Mouse (Mus musculus): ENCODE data around the gene Etv3. TPM values are rescaled to one million over a fixed set of nuclear protein-coding genes. Genes with fewer than 3 reads are reported as not detected.
"Not testable (repeated sequence)": the region's sequence is repeated elsewhere in the genome, so short reads cannot be mapped to it uniquely, and the experiment has no call there.

The Etv3 gene
- 22.7 and 27.7 TPM in 2 replicates for polyA plus RNA-seq (2015; fragmentation: Nextera tagmentation; extraction: Ambion mirVana)

GRCm38 (mm10) chr3:87525043-87525836, at the start of gene Etv3:
TSS of gene Etv3 (plus strand) at chr3:87525407.
- Histone ChIP-seq H3K36me3 (peaks cover 23% of the 10 kb centered on the region), H3K4me1 (peaks cover 17% of the 10 kb centered on the region), H3K9ac (peak within 1 kb of the TSS; percentile 99), H3K4me2 (peak within 1 kb of the TSS; percentile 67), H3K27ac (peak within 1 kb of the TSS; percentile 92), H3K9me3 (no peaks in the 10 kb centered on the region), H3K27me3 (no peaks in the 10 kb centered on the region), H3K4me3 (peak within 1 kb of the TSS; percentile 100)
- 5% methylated on average over 61 of the region's 64 CpGs for WGBS
- ATAC-seq (ENCODE audit: insufficient number of reproducible peaks, low FRiP score, low TSS enrichment, low read depth) = peak; percentile 93

- not testable (repeated sequence) for H3K4me1 ChIP-seq; H3K36me3 ChIP-seq; H3K9me3 ChIP-seq; ATAC-seq (ENCODE audit: insufficient number of reproducible peaks, low FRiP score, low TSS enrichment, low read depth); H3K4me3 ChIP-seq; H3K4me2 ChIP-seq; H3K27me3 ChIP-seq; H3K27ac ChIP-seq; H3K9ac ChIP-seq
- 83% methylated on average over 3 of the region's 3 CpGs for WGBS
These were observed 47.3 kb upstream of the Etv3 start for GRCm38 (mm10) chr3:87477948-87478347.

GRCm38 (mm10) chr3:87478596-87478995, 46.6 kb upstream of the Etv3 start:
- not testable (repeated sequence) for H3K27me3 ChIP-seq; ATAC-seq (ENCODE audit: insufficient number of reproducible peaks, low FRiP score, low TSS enrichment, low read depth)
- 80% methylated on average over 6 of the region's 6 CpGs for WGBS

GRCm38 (mm10) chr3:87479230-87479629, 46.0 kb upstream of the Etv3 start:
- H3K4me3 ChIP-seq; H3K9ac ChIP-seq; H3K27ac ChIP-seq; H3K4me2 ChIP-seq; ATAC-seq (ENCODE audit: insufficient number of reproducible peaks, low FRiP score, low TSS enrichment, low read depth); H3K4me1 ChIP-seq; H3K36me3 ChIP-seq; H3K27me3 ChIP-seq; H3K9me3 ChIP-seq: not testable (repeated sequence)

More at GRCm38 (mm10) chr3:87478596-87478995, 46.6 kb upstream of the Etv3 start:
- H3K4me2 ChIP-seq, H3K4me1 ChIP-seq, H3K9me3 ChIP-seq, H3K27ac ChIP-seq, H3K4me3 ChIP-seq, H3K9ac ChIP-seq, H3K36me3 ChIP-seq: not testable (repeated sequence)

GRCm38 (mm10) chr3:87487392-87487791, 37.8 kb upstream of the Etv3 start:
- H3K27me3 ChIP-seq = no peaks in the 10 kb centered on the region
- no peak overlapping the region for H3K4me3 ChIP-seq
- no peak for ATAC-seq (ENCODE audit: insufficient number of reproducible peaks, low FRiP score, low TSS enrichment, low read depth)
- no peak overlapping the region for H3K27ac ChIP-seq
- no peaks in the 10 kb centered on the region for H3K4me1 ChIP-seq
- WGBS = 76% methylated on average over 4 of the region's 4 CpGs
- H3K36me3 ChIP-seq = no peaks in the 10 kb centered on the region
- no peak overlapping the region for H3K9ac ChIP-seq
- H3K4me2 ChIP-seq = no peak overlapping the region
- H3K9me3 ChIP-seq = no peaks in the 10 kb centered on the region

GRCm38 (mm10) chr3:87487911-87488310, 37.3 kb upstream of the Etv3 start:
- H3K27me3 ChIP-seq = no peaks in the 10 kb centered on the region
- 68% methylated on average over 2 of the region's 2 CpGs for WGBS
- no peak overlapping the region for H3K9ac ChIP-seq
- no peaks in the 10 kb centered on the region for H3K9me3 ChIP-seq
- no peaks in the 10 kb centered on the region for H3K36me3 ChIP-seq
- ATAC-seq (ENCODE audit: insufficient number of reproducible peaks, low FRiP score, low TSS enrichment, low read depth) = no peak
- H3K4me1 ChIP-seq = no peaks in the 10 kb centered on the region
- no peak overlapping the region for H3K27ac ChIP-seq
- H3K4me3 ChIP-seq = no peak overlapping the region
- H3K4me2 ChIP-seq = no peak overlapping the region

GRCm38 (mm10) chr3:87498266-87498665, 26.9 kb upstream of the Etv3 start:
- no peak overlapping the region for H3K4me3 ChIP-seq
- peaks cover 7% of the 10 kb centered on the region; the same call in 1 of the 2 replicates for H3K4me1 ChIP-seq
- ATAC-seq (ENCODE audit: insufficient number of reproducible peaks, low FRiP score, low TSS enrichment, low read depth) = no peak
- no peak overlapping the region for H3K4me2 ChIP-seq
- no peak overlapping the region for H3K27ac ChIP-seq
- peaks cover 6% of the 10 kb centered on the region; the same call in 1 of the 2 replicates for H3K27me3 ChIP-seq
- H3K9me3 ChIP-seq = no peaks in the 10 kb centered on the region
- WGBS = 82% methylated on average over 9 of the region's 9 CpGs
- no peak overlapping the region for H3K9ac ChIP-seq
- no peaks in the 10 kb centered on the region for H3K36me3 ChIP-seq

- Histone ChIP-seq H3K36me3 (no peaks in the 10 kb centered on the region), H3K4me2 (no peak overlapping the region), H3K4me1 (peaks cover 7% of the 10 kb centered on the region; the same call in 1 of the 2 replicates), H3K9me3 (no peaks in the 10 kb centered on the region), H3K27me3 (peaks cover 7% of the 10 kb centered on the region; the same call in 1 of the 2 replicates), H3K4me3 (no peak overlapping the region), H3K27ac (no peak overlapping the region), H3K9ac (no peak overlapping the region)
- WGBS = 9% methylated on average over 3 of the region's 3 CpGs
- no peak for ATAC-seq (ENCODE audit: insufficient number of reproducible peaks, low FRiP score, low TSS enrichment, low read depth)
These were observed 26.1 kb upstream of the Etv3 start for GRCm38 (mm10) chr3:87499072-87499471.

- H3K27me3 ChIP-seq = peaks cover 7% of the 10 kb centered on the region; the same call in 1 of the 2 replicates
- H3K4me2 ChIP-seq = no peak overlapping the region
- no peaks in the 10 kb centered on the region for H3K9me3 ChIP-seq
- H3K36me3 ChIP-seq = no peaks in the 10 kb centered on the region
- no peak overlapping the region for H3K27ac ChIP-seq
- H3K4me1 ChIP-seq = peaks cover 7% of the 10 kb centered on the region; the same call in 1 of the 2 replicates
- no peak overlapping the region for H3K4me3 ChIP-seq
- ATAC-seq (ENCODE audit: insufficient number of reproducible peaks, low FRiP score, low TSS enrichment, low read depth) = no peak
- WGBS = 66% methylated on average over 24 of the region's 24 CpGs
- H3K9ac ChIP-seq = no peak overlapping the region
These were observed 24.8 kb upstream of the Etv3 start for GRCm38 (mm10) chr3:87500088-87501055.

- Histone ChIP-seq H3K27ac (no peak overlapping the region), H3K4me3 (no peak overlapping the region), H3K9ac (no peak overlapping the region), H3K27me3 (peaks cover 7% of the 10 kb centered on the region; the same call in 1 of the 2 replicates), H3K36me3 (no peaks in the 10 kb centered on the region), H3K4me1 (peaks cover 7% of the 10 kb centered on the region; the same call in 1 of the 2 replicates), H3K4me2 (no peak overlapping the region), H3K9me3 (no peaks in the 10 kb centered on the region)
- WGBS = 47% methylated on average over 8 of the region's 8 CpGs
- ATAC-seq (ENCODE audit: insufficient number of reproducible peaks, low FRiP score, low TSS enrichment, low read depth) = no peak
These were observed 24.1 kb upstream of the Etv3 start for GRCm38 (mm10) chr3:87501151-87501550.

GRCm38 (mm10) chr3:87502771-87503170, 22.4 kb upstream of the Etv3 start:
- ATAC-seq (ENCODE audit: insufficient number of reproducible peaks, low FRiP score, low TSS enrichment, low read depth) = no peak
- Histone ChIP-seq H3K27me3 (peaks cover 7% of the 10 kb centered on the region; the same call in 1 of the 2 replicates), H3K4me3 (no peak overlapping the region), H3K27ac (no peak overlapping the region), H3K9me3 (no peaks in the 10 kb centered on the region), H3K36me3 (no peaks in the 10 kb centered on the region), H3K4me2 (no peak overlapping the region), H3K9ac (no peak overlapping the region), H3K4me1 (peaks cover 7% of the 10 kb centered on the region; the same call in 1 of the 2 replicates)
- WGBS = 86% methylated on average over 6 of the region's 6 CpGs
